Mouse (Mus musculus) MEL-GATA-1-ER (cell line): ENCODE results near the gene Gja3.

ENCODE experiments used
- DNase-seq: peaks from one replicate; pipeline ENCODE4 v3.0.0-alpha.2; 2012; ENCODE audit warnings: low read depth; ENCODE audit errors: extremely low read depth

The Gja3 gene

DNA sequence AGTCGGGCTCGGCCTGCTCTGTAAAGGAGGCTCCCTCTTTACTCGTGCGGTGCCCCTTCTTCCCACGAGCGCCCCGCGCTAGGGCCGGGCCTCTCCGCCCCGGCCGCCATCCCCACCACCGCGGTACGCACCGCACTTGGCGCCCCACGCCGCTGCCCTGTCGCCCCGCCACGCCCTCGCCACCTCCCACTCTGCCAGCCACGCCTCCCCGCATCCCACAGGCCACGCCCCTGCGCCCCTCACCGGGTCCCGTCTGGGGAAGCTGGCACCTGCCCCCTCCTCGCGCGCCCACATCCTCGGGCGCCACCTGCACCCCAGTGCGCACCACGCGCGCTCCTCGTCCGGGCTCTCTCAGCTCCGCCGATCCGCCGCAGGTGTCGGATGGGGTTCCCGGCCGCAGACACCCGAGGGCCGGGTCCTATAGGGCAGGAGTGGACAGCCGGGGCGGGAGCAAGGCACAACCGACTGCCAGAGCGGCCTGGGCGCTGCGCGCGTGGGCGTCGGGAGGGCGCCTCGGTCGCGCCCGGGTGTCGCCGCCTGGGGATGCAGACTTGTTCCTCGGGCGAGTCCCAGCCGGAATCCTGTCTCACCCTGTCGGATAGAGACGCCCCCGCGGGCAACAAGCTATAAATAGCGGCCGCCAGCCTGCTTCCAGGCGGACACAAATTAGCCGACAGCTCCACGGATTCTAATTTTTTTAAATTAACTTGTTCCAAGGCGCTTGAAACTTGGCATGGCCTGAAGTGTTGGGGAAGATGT lies at the start of gene Gja3:
Gene Gja3 (minus strand): TSS at position 538 of the 759 bp plus-strand sequence.
- DNase-seq, result no peak

DNA sequence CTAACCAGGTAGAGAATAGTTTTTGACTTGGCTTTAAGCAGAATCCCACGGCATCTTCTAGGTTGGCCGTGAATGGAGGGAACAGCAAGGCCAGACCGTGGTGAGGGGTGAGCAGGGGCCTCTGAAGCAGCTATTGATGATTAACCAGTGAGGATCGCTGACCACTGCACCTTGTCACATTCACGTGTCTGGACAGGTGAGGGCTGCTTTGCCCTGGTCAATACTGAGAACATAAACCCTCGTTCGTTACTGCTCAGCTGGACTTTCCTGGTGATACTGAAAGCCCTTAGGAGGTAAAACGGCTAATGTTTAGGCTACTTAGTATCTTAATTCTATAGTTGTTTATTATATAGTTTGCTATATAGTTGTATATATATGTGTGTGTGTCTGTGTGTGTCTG lies 49.2 kb upstream of the Gja3 start:
- DNase-seq, result no peak

DNA sequence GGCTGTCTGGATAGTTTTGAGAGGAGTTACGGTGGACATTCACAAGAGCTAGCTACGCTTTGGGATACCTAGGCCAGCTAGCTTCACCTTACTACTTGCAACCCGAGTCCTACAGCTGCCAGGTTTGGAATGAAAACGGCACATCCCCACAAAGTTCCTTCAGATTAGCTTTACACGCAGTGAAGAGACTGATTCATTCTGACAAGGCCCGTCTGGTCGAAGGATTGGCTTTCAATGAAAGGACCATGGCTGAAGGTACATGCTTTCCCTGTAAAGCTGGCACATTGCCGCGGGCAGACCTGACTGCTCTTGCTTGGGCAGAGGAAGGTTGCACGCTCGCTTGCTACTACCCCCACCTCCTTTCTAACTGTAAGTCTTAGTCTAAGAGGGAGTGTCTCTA lies 47.8 kb upstream of the Gja3 start:
- DNase-seq, result no peak

DNA sequence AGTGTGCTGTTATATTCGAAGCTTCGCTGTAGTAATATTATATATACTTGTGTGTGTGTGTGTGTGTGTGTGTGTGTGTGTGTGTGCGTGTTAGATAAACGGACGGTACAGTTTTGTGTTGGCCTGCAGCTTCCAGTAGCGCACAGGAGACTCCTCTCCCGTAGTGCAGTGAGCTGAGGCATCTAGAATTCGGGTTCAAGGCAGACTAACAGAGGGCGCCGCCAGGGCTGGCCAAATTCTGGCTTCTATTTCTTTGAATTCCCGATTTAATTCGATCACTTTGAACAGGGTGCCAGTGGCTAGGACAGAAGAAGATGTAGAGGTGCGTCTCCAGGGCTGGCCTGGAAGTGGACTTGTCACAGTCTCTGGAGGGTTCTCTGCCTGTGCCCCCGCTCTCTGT lies 47.2 kb upstream of the Gja3 start:
- no peak for DNase-seq

DNA sequence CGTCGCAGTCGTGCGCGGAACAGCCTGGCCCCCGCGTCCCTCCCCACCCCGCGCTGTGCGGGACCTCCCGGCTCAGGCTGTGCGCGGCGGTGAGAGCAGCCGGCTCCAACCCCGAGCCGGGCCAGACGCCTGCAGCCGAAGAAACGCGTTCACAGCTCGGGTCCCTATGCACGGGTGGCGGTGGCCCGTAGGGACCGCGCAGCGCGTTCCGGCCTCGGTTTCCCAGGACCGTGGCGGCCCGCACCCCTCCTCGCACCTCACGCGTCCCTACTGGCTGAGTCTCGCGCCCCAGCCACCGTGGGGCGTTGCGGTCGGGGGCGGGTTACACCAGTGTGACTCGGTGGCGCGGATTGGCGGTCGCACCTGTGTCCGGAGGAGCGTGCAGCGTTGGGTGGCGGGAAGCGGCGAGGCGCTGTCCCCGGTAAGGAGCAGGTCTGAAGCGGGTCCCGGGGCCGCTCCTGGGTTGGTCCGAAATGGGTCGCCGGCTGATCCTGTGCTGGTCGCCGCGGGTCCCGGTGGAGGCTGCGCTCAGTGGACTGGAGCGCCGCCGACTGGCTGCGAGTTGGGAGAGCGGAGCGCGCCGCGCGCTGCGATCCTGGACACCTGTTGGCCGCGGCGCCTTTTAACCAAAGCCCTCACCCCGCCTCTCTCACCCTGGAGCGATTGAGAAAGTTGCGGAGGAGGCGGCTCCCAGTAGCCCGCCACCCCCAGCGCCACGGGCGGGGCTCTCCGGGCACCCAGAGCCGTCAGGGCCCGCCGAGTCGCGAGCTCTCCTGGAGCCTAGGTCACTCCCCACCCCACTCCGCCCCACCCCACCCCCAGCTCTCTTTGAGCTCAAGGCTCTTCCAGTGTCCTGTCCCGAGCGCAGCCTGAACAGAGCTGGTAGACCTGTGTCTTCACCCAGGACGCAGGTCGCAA lies 46.5 kb upstream of the Gja3 start, which contains the start of gene Gjb2:
Gene Gjb2 (minus strand): TSS at position 597 of the 918 bp plus-strand sequence.
- no peak for DNase-seq

DNA sequence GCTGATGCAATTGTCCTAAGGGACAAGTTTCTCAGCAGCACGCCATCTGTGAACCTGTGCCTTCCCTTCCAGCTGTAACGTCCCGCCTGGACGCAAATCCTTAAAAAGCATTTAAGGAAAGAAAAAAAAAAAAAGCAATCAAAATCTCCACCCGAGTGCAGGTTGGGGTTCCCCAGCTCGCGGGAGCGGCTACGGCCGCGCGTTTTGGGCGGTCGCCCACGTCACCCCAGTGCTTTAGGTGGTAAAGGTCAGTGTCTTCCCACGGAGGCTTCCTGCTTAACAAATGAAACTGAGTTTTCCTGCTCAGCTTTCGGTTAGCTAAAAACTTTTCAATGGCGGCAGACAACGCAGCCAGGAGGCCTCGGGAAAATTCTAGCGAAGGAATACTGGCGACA lies 45.8 kb upstream of the Gja3 start:
- no peak for DNase-seq

DNA sequence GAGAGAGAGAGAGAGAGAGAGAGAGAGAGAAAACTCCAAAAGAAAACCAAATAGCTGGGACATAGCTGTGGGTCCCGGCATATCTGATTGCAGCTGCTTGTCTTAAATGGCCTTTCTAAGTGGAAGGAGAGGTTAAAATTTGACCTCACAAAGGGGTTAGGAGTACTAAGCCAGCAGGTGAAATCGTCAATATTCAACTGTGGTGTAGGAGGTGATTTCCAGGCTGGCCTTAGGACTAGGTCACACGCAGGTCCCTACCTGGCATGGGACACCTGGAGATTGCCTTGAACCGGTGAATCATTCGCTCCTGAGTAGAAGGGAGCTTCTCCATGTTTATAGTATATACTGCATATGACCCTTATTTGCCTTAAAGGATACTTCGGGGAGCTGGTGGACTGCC lies 45.2 kb upstream of the Gja3 start:
- DNase-seq, result no peak

DNA sequence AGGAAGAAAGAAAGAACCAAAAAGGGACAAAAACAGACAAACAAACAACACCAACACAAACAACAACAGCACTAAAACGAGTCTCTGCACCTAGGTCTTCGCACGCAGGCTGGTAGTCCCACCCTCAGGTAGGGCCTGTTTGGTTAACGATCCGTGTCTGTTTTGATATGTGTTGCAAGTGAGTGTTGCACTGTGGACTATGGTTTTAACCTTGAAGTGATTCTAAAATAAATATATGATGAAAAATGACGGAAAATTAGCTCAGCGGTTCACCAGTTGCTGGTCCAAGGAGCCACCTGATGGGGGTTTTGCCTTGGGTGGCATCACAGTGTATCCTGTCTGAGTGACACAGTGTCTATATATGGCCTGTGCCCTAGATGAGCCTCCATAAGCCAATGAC lies 43.7 kb upstream of the Gja3 start:
- no peak for DNase-seq

DNA sequence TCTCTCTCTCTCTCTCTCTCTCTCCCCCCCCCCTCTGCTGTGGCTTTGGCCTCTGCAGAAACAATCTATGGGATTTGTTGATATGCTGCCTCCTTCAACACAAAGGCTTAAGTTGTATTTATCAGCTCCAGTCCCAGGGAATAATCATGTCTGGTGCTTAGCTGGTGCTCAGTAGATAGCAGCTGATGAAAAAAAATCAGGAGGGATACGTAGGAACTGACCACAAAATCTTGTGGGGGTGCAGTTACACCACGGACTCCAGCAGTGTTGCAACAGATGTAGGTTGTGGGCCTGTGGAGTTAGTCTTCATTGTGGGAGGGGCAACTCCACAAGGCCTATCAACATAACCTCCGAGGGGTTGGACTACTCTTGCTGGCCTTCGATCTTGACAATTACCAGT lies 38.0 kb upstream of the Gja3 start:
- peak; percentile 4 for DNase-seq

DNA sequence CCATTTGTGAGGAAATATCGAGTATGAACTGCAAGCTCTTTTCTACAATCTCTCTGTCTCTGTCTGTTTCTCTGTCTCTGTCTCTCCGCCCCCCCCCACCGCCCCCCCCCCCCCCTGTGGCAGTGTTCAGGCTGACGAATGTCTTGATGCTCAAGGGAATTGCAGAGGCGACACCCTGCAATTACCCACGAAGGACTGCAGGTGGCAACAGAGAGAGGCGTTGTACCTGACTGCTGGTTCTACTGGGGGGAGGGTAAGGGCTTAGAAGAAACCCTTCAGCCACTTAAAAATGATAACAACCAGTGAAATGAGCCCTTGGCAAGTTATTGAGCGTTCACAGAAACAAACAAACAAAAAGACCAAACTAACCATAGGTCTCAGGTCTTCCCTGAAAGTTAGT lies 35.1 kb upstream of the Gja3 start:
- DNase-seq, result peak; percentile 41

DNA sequence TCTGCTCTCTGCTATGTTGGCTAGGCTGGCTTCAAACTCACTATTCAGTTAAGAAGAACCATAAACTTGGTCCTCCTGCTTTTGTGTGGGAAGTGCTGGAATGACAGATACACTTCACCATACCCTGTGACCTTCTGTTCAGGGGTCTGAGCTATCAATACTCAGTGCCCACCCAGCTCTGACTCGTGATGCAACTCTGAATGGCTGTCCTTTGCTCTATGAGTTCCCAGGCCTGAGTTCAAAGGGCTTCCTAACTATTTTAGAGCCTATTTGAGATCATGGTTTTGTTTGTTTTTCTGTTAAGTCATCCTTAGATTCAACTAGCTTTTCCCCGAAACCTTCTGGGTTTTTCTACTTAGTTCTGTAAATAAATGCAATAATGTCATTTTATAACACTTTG lies 32.1 kb upstream of the Gja3 start:
- no peak for DNase-seq

DNA sequence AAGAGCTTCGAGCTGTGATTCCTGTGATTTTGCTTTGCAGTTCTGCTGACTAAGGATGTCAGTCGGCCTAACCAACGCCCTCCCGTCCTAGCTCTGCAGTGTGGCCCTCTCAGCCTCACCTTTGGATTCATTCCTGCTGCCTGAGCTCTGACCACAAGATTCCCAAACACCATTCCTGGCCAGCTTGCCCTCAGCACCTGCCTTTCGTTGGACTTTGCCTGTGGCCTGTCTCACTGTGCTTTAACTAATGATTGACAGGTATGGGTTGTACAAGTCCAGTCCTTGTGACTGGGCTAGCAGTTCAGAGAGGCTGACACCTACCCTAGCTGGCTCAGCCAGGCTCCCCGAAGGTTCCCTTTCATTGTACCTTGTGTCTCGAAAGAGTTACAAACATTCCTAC lies 31.2 kb upstream of the Gja3 start:
- no peak for DNase-seq

DNA sequence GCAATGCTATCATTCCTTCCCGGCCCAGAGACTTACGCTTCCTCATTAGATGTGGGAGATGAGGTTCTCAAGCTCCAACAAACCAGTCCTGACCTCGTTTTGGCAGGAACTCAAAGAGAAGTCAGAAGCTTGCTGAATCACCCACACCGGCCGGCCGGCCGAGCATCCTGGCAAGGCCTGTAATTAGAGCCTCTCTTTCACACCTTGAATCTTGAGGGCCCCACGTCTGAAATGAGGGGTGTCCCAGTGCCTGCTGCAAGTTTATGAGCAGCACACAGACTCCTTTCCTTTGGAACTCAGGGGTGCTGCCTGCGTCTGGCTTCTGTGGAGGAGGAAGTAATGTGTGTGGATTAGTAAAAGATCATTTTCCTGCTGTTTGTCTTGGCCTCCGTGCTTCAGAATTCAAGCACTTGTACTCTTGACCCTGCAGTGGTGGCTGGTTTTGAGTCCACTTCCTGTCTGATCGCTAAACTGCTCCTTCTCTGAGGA lies 26.3 kb upstream of the Gja3 start:
- no peak for DNase-seq

DNA sequence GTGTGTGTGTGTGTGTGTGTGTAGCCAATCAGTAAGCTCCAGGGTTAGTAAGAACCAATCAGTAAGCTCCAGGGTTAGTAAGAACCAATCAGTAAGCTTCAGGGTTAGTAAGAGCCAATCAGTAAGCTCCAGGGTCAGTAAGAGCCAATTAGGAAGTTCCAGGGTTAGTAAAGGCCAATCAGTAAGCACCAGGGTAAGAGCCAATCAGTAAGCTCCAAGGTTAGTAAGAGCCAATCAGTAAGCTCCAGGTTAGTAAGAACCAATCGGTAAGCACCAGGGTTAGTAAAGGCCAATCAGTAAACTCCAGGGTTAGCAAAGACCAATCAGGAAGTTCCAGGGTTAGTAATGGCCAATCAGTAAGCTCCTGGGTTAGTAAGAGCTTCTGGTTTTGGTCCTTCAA lies 25.0 kb upstream of the Gja3 start:
- DNase-seq, result no peak

DNA sequence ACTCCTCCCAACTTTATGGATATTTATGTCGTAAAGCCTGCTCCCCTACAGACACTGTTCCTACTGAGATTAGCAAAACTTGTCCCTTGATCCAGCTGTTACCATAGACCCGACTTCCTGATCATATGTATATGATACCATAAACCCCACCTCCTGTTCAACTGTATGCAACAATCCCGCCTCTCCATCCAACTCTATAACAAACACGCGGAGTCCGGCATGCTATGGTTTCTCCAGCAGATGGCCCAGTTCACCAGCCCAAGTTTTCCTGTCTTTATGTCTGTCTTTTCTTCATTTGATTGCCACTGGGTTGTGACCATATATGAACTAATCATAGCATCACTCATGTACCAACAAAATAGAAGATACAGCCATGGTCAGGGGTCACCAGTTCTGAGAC lies 17.6 kb upstream of the Gja3 start:
- DNase-seq, result no peak

DNA sequence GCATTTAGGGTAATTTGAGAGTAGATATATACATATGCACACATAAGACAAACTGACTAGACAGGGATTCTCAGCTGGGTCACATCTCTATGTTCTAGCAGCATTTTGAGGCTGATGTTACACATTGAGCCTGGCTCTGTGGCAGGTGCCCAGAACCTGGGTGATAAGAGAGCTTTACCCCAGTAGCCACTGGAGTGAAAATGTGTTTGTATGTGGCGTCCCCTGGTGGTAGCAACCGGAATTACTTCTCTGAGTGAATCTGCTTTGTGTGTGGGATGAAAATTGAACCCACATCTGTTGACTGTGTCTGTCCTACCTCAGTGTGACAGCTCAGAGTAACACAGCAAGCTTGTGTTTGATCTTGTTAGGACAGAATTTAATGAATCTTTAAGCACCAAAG lies 12.0 kb upstream of the Gja3 start:
- DNase-seq, result peak; percentile 36

DNA sequence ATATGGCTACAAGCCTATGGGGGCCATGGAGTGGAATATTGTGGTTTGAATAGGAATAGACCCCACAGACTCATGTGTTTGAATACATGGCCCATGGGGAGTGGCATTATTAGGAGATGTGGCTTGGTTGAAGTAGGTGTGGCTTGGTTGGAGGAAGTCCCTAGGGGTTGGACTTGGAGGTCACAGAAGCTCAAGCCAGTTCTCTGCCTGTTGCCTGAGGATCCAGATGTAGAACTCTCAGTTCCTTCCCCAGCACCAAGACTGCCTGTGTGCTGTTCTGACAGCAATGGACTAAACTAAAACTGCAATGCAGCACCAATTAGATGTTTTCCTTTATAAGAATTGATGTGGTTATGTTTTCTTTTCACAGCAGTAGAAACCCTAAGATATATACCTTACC lies 8.2 kb upstream of the Gja3 start:
- DNase-seq, result no peak

DNA sequence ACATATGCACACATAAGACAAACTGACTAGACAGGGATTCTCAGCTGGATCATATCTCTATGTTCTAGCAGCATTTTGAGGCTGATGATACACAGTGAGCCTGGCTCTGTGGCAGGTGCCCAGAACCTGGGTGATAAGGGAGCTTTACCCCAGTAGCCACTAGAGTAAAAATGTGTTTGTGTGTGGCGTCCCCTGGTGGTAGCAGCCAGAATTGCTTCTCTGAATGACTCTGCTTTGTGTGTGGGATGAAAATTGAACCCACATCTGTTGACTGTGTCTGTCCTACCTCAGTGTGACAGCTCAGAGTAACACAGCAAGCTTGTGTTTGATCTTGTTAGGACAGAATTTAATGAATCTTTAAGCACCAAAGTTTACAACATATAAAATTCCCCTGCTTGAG lies 2.2 kb upstream of the Gja3 start:
- peak; percentile 44 for DNase-seq

DNA sequence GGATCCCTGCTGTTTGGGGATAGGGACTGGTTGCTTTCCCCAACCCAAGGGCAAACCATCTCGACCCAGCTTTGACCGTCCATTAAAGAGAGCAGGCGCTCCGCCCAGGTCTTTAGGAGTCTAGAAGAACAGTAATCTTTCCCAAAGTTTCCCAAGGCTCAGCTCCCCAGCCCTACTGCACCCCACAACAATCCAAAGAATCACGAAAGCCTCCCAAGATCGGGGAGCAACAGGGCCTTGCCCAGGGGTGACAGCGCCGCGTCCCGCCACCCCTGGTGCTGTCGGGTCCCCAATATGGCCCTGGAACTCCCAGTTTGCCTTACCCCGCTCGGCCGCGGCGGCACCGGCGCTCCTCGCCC lies 717 bp downstream of the Gja3 start:
- DNase-seq, result no peak

DNA sequence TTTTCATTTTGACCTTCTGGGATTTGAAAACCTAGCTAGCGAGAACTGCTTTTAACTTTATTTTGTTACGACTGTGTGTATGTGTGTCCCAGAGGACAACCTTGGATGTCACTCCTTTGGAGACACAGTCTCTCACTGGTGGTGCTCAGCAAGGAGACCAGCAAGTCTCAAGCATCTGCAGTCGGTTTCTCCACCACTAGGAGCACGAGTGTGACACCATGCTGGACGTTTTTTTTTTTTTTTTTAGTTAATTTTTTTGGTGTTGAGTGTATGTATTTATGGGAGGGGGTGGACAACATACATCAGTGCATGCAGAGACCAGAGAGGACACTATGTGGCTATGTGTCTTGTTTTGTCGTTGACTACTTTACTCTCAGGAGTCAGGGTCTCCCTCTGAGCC lies 5.2 kb downstream of the Gja3 start:
- no peak for DNase-seq

DNA sequence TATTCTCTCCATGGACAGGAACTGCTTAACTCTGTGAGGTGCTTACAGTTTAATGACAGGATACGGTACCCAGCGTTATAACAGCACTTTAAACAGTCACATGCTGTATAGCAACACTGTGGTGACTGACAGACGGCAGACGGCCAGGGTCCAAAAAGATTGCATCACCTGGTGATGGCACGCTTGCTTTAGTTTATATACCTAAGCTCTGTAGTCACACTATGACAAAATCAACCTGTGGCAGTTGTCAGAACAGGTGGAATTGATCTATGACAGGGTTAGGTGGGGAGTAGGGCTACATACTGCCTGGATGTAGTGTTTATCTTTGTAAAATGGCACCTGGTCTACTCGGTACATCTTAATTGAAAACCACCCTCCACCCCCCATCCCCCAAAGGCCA lies 14.0 kb downstream of the Gja3 start:
- no peak for DNase-seq

DNA sequence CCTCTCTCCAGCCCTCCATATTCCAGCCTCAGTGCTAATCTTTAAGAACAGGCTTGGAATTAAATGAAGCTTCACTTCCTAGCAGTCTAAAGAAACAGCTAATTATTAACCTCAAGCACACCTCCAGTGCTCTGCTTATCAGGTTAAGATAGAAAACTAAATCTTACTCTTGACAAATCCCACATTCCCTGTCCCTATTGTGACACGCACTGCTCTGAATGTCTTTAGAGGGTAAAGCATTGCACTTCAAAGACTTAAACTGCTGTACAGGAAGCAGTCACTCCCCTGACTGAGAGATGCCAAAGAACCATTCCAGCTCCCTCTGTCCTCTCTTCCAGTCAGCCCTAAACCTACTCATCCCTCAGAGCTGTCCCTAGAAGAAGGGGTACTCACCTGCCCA lies 16.5 kb downstream of the Gja3 start:
- no peak for DNase-seq
